Mouse (Mus musculus): ENCODE measurements around the gene Cc2d2a. TPM values are rescaled to one million over a fixed set of nuclear protein-coding genes. Genes with fewer than 3 reads are reported as not detected.

The Cc2d2a gene
- 1.8 TPM for polyA plus RNA-seq (2014; fragmentation: Illumina TruSeq; extraction: RNeasy Lipid Tissue Mini Kit (QIAGEN cat#74804); ENCODE audit: low read depth, low replicate concordance)

GRCm38 (mm10) chr5:43661997-43662961, at the start of gene Cc2d2a:
TSS of gene Cc2d2a (plus strand) at chr5:43662346.

Other genes starting within 250 kb of the Cc2d2a start
- gene C1qtnf7, start 146.8 kb upstream of the Cc2d2a start, polyA plus RNA-seq (2014; fragmentation: Illumina TruSeq; extraction: RNeasy Lipid Tissue Mini Kit (QIAGEN cat#74804); ENCODE audit: low read depth, low replicate concordance) = 1.8 TPM
- gene Bst1, start 156.5 kb downstream of the Cc2d2a start, polyA plus RNA-seq (2014; fragmentation: Illumina TruSeq; extraction: RNeasy Lipid Tissue Mini Kit (QIAGEN cat#74804); ENCODE audit: low read depth, low replicate concordance) = 0.25 TPM
- gene Fbxl5, start 159.3 kb downstream of the Cc2d2a start, polyA plus RNA-seq (2014; fragmentation: Illumina TruSeq; extraction: RNeasy Lipid Tissue Mini Kit (QIAGEN cat#74804); ENCODE audit: low read depth, low replicate concordance) = 180 TPM
- gene Cd38, start 206.2 kb downstream of the Cc2d2a start, polyA plus RNA-seq (2014; fragmentation: Illumina TruSeq; extraction: RNeasy Lipid Tissue Mini Kit (QIAGEN cat#74804); ENCODE audit: low read depth, low replicate concordance) = 1.4 TPM

Data from testis, adult 10 weeks (tissue).